Mouse (Mus musculus): ENCODE results near the gene Stk32b.

Stk32b gene

DNA sequence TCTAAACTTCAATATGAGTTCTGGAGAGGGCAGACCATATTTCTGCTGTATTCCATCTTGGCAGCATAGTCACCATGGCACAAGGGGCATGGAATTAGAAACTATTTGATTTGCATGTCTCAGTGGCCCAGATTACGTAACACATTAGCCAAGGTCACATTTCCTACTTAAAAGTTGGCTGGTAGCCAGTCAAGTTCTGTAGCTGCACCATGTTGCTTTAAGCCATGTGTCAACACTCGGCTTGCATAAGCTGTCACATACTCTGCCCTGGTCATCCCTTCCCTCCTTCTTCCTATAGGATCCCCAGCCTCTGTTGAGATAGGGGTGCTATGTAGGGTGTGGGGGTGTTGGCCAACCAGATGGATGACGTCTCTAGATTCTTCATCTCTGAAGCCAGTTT, 196.5 kb downstream of the Stk32b start:
- DNase-seq (ENCODE audit: low spot score in 2 of 2): no peak

- DNase-seq (ENCODE audit: low spot score in 2 of 2): no peak
Measured at GRCm38 (mm10) chr5:37512479-37512878, 204.5 kb downstream of the Stk32b start.

DNA sequence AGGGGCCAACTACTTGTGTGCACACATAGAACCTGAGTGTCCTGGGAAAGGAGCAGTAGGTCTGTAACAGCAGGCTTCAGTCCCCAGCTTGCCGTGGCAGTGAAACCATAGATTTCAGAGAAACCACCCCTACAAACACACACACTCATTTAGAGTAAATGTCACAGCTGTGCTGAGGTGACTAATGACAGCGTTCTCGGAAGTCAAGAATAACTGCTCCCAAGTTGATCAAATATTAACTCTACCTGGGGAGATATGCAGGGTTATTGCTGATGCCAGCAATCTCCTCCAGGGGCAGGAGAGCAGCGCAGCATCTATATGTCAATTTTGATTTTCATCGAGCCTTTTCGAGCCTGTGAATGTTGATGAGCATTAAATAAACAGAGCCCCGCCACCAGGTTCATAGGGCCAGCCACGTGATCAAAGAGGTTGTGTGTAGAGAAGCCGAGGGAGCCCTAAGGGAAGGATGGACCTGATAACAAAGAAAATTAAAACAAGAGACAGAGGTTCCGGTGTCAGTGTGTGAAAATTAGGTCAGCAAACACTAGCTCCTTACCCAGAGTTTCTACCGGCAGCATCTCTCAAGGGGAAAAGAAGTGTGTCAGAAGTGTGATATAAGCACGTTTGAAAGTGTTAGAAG, 210.0 kb downstream of the Stk32b start:
- DNase-seq (ENCODE audit: low spot score in 2 of 2): no peak

DNA sequence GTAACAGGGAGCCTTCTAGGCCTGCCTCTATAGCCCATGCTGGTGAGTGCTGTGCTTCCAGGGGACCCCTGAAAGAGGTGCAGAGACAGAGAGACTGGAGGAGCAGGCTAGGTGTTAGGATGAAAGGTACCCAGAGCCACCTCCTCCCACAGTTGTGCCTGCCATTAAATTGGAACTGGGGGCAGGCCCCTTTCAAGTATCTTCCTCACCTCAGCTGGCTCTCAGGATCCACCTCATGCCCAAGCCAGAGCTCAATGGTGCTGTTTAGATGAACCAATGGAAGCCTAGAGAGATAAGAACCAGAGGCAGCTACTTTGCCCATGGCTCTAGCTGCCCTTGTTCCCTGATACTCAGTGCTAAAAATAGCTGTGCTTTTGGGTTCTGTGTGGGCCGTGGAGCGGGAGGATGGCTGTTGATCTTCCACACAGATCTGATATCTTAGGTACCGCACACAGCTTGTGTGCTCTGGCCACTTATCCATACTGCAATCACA, 221.9 kb downstream of the Stk32b start:
- DNase-seq (ENCODE audit: low spot score in 2 of 2): no peak

DNA sequence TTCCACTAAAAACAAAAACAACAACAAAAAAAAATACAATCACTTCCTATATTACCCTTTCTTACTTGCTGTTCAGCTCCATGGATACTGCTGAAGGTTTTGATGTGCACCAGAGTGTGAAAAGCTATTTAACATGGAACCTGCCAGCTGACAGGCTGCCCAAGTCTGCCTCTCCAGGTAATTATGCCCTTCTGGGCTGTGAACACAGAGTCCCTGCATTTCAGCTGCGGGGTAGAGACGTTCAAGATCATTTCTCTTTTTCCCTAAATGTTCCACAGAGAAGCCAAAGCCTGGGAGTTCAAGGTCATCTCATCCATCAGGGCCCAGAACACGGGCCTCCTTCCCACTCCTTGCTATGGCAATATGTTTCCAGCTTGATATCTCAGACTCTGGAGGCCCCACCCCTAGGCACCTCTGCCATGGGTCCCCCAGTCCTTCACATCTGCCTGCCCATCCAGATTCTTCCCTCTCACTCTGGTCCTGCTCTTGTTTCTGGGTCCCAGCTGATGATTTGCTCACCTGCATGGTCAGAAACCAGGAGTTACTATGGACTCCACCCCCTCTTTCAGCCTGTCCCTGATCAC, 244.9 kb downstream of the Stk32b start:
- no peak for DNase-seq (ENCODE audit: low spot score in 2 of 2)

- no peak for DNase-seq (ENCODE audit: low spot score in 2 of 2)
Measured at GRCm38 (mm10) chr5:37471584-37471983, 245.4 kb downstream of the Stk32b start.

GRCm38 (mm10) chr5:37469031-37469430, 247.9 kb downstream of the Stk32b start:
- DNase-seq (ENCODE audit: low spot score in 2 of 2): no peak

DNA sequence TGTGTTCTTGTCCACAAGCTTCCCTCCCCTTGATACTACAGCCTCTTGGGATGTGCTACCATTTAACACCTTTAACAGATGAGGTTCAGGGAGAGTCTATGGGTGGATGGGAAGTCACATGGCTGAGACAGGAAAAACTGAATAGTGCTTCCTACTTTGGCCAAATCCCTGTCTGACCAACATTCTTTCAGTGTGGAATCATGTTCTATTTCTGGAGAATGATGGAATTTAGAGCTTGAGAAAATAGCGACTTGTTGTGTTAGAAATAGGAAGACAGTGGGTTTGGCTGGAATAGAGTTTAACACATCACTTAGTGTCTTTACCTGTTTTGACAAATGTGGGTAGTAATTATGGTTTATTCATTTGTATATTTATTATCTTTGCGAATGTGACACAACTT, 249.3 kb downstream of the Stk32b start:
- DNase-seq (ENCODE audit: low spot score in 2 of 2): no peak

DNA sequence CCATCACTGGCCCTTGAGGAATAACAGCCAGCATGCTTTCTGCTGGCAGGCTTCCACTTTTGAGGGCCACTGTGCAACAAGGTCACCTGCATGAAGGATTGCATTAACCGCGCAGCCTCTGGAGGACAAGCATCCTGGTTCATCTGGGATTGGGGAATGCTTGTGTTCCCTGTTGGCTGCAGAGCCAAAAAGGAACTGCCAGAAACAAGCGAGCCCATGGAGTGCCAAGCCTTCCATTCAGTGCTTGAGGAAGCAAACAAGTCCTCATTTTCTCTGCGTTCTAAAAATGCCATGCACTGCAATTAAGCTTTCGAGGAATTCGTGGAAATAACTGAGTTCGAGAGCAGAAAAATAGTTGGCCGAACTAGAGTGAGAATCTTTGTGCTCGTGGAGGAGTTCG, 251.5 kb downstream of the Stk32b start:
- DNase-seq (ENCODE audit: low spot score in 2 of 2): no peak

GRCm38 (mm10) chr5:37458236-37458635, 258.7 kb downstream of the Stk32b start:
- no peak for DNase-seq (ENCODE audit: low spot score in 2 of 2)

DNA sequence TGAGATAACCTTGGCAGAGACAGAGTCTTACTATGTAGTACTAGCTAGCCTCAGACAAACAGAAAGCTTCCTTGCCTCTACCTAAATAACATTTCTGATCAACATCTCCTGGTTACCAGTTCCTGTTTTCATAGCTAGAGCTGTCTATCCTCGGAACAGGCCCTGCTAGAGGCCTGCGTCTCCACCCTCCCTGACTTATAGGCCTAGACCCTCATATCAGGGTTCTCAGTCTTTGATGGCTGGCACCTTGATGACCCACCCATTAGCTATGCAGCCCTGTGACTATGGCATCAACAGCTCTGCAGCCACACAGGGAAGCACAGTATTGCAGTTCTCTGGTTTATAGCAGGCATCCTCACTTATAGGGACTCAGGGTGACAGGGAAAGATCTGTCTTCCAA, 259.1 kb downstream of the Stk32b start:
- no peak for DNase-seq (ENCODE audit: low spot score in 2 of 2)

- no peak for DNase-seq (ENCODE audit: low spot score in 2 of 2)
Measured at GRCm38 (mm10) chr5:37457191-37457590, 259.8 kb downstream of the Stk32b start.

GRCm38 (mm10) chr5:37456590-37456989, 260.4 kb downstream of the Stk32b start:
- DNase-seq (ENCODE audit: low spot score in 2 of 2): no peak

DNA sequence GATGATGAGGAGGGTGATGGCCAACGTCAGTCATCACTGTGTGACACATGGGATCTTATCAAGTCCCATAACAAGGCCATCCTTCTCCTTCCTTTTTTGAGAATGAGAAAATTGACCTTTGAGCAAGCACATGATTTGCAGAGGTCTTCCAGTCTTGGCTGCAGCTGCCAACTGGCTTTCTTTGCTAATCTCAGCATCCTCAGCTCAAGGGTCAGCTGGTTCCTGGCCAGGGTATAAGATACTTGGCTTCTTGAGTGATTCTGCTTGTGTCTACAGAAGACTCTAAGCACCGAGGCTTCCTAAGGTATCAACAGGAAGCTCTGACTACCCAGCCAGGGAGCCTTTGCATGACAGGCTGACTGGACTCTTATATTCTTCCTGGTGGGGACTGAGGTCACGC, 269.4 kb downstream of the Stk32b start:
- DNase-seq (ENCODE audit: low spot score in 2 of 2): no peak

- no peak for DNase-seq (ENCODE audit: low spot score in 2 of 2)
Measured at GRCm38 (mm10) chr5:37442767-37443166, 274.2 kb downstream of the Stk32b start.

GRCm38 (mm10) chr5:37435417-37435816, 281.6 kb downstream of the Stk32b start:
- DNase-seq (ENCODE audit: low spot score in 2 of 2): no peak

- DNase-seq (ENCODE audit: low spot score in 2 of 2): no peak
Measured at GRCm38 (mm10) chr5:37427210-37427609, 289.8 kb downstream of the Stk32b start.

DNA sequence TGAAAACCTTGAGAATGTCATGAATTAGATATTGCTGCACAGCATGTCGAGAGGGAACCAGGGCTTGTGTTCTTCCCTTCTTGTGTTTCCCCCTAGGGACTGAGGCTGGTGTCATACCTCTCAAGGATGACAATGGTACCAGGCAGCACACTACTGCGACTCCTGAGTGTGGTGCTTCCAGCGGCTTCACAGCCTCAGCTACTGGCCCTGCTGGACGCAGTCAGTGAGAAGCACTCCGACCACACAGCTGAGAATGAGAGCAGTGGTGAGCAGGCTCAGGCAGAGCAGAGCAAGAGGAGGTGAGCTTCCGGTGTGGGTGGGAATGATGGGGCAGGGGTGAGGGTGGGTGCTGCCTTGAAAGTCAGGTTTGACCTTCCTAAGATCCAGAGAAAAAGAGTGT, 297.9 kb downstream of the Stk32b start:
- no peak for DNase-seq (ENCODE audit: low spot score in 2 of 2)

Measured in natural killer cell, adult 2 months (primary cell).